Mouse (Mus musculus): ENCODE data around the gene Gstm3. TPM values are rescaled to one million over a fixed set of nuclear protein-coding genes. Genes with fewer than 3 reads are reported as not detected.
A peak's percentile ranks its signal among the peaks of the same experiment; 100 is the strongest.
"Not testable (repeated sequence)": the region's sequence is repeated elsewhere in the genome, so short reads cannot be mapped to it uniquely, and the experiment has no call there.

Gene Gstm3
- polyA plus RNA-seq (2012; rRNA removed) = 159 and 411 TPM in 2 replicates

GRCm38 (mm10) chr3:107968724-107969395 is at the start of gene Gstm3:
TSS of gene Gstm3 (minus strand) at chr3:107969283.
- Histone ChIP-seq H3K4me3 (ENCODE audit: low read depth, low read length) (peak within 1 kb of the TSS; percentile 61), H3K4me1 (ENCODE audit: control insufficient read depth, insufficient read depth, insufficient read length, low read length) (peaks cover 33% of the 10 kb centered on the region), H3K27ac (ENCODE audit: insufficient read depth, low read depth, low read length) (peak within 1 kb of the TSS; percentile 48; the same call in 1 of the 2 replicates), H3K36me3 (ENCODE audit: control insufficient read depth, insufficient read depth, low read length) (no peaks in the 10 kb centered on the region), H3K27me3 (ENCODE audit: control insufficient read depth, insufficient read depth, low read length) (no peaks in the 10 kb centered on the region)
- TF ChIP-seq CTCF (IDR thresholded peaks at IDR 0.05; ENCODE audit: extremely low read depth, insufficient read length, insufficient replicate concordance, low read depth, low read length) (no peak), POLR2A (IDR thresholded peaks at IDR 0.05; ENCODE audit: low read depth, low read length) (peak; percentile 55; the same call in 1 of the 2 replicates)
- 19% methylated on average over 13 of the region's 13 CpGs for WGBS

- Histone ChIP-seq H3K36me3 (ENCODE audit: control insufficient read depth, insufficient read depth, low read length) (no peaks in the 10 kb centered on the region), H3K4me3 (ENCODE audit: low read depth, low read length) (peak overlapping the region; percentile 68), H3K27ac (ENCODE audit: insufficient read depth, low read depth, low read length) (peak overlapping the region; percentile 76), H3K4me1 (ENCODE audit: control insufficient read depth, insufficient read depth, insufficient read length, low read length) (peaks cover 29% of the 10 kb centered on the region; the same call in 1 of the 2 replicates), H3K27me3 (ENCODE audit: control insufficient read depth, insufficient read depth, low read length) (no peaks in the 10 kb centered on the region)
- WGBS = 11% methylated on average over 14 of the region's 14 CpGs
- TF ChIP-seq CTCF (IDR thresholded peaks at IDR 0.05; ENCODE audit: extremely low read depth, insufficient read length, insufficient replicate concordance, low read depth, low read length) (no peak), POLR2A (IDR thresholded peaks at IDR 0.05; ENCODE audit: low read depth, low read length) (no peak)
Observed at GRCm38 (mm10) chr3:108018190-108018820, 49.2 kb upstream of the Gstm3 start.

GRCm38 (mm10) chr3:108017473-108018189 is 48.5 kb upstream of the Gstm3 start, which contains the start of gene Gstm1:
TSS of gene Gstm1 (minus strand) at chr3:108017973.
- under 1% methylated on average over 31 of the region's 31 CpGs for WGBS
- H3K4me3 ChIP-seq (ENCODE audit: low read depth, low read length) = peak within 1 kb of the TSS; percentile 68
- H3K36me3 ChIP-seq (ENCODE audit: control insufficient read depth, insufficient read depth, low read length) = no peaks in the 10 kb centered on the region
- TF ChIP-seq POLR2A (IDR thresholded peaks at IDR 0.05; ENCODE audit: low read depth, low read length) = peak; percentile 47; the same call in 1 of the 2 replicates
- TF ChIP-seq CTCF (IDR thresholded peaks at IDR 0.05; ENCODE audit: extremely low read depth, insufficient read length, insufficient replicate concordance, low read depth, low read length) = peak; percentile 85
- peaks cover 28% of the 10 kb centered on the region; the same call in 1 of the 2 replicates for H3K4me1 ChIP-seq (ENCODE audit: control insufficient read depth, insufficient read depth, insufficient read length, low read length)
- peak within 1 kb of the TSS; percentile 89 for H3K27ac ChIP-seq (ENCODE audit: insufficient read depth, low read depth, low read length)
- H3K27me3 ChIP-seq (ENCODE audit: control insufficient read depth, insufficient read depth, low read length) = no peaks in the 10 kb centered on the region

GRCm38 (mm10) chr3:108016468-108016867 is 47.4 kb upstream of the Gstm3 start:
- not testable (repeated sequence) for H3K27me3 ChIP-seq (ENCODE audit: control insufficient read depth, insufficient read depth, low read length); H3K36me3 ChIP-seq (ENCODE audit: control insufficient read depth, insufficient read depth, low read length); H3K27ac ChIP-seq (ENCODE audit: insufficient read depth, low read depth, low read length)
- H3K4me1 ChIP-seq (ENCODE audit: control insufficient read depth, insufficient read depth, insufficient read length, low read length) = peaks cover 24% of the 10 kb centered on the region; the same call in 1 of the 2 replicates
- H3K4me3 ChIP-seq (ENCODE audit: low read depth, low read length) = peak overlapping the region; percentile 1
- WGBS = 90% methylated on average over 5 of the region's 5 CpGs

GRCm38 (mm10) chr3:108014974-108015346 is 45.9 kb upstream of the Gstm3 start:
- no peak overlapping the region for H3K27ac ChIP-seq (ENCODE audit: insufficient read depth, low read depth, low read length)
- 84% methylated on average over 2 of the region's 2 CpGs for WGBS
- no peaks in the 10 kb centered on the region for H3K36me3 ChIP-seq (ENCODE audit: control insufficient read depth, insufficient read depth, low read length)
- no peaks in the 10 kb centered on the region for H3K27me3 ChIP-seq (ENCODE audit: control insufficient read depth, insufficient read depth, low read length)
- no peak overlapping the region for H3K4me3 ChIP-seq (ENCODE audit: low read depth, low read length)
- TF ChIP-seq POLR2A (IDR thresholded peaks at IDR 0.05; ENCODE audit: low read depth, low read length) = no peak
- no peak for TF ChIP-seq CTCF (IDR thresholded peaks at IDR 0.05; ENCODE audit: extremely low read depth, insufficient read length, insufficient replicate concordance, low read depth, low read length)
- H3K4me1 ChIP-seq (ENCODE audit: control insufficient read depth, insufficient read depth, insufficient read length, low read length) = peaks cover 24% of the 10 kb centered on the region; the same call in 1 of the 2 replicates

GRCm38 (mm10) chr3:108014098-108014973 is 45.3 kb upstream of the Gstm3 start:
- no peak for TF ChIP-seq CTCF (IDR thresholded peaks at IDR 0.05; ENCODE audit: extremely low read depth, insufficient read length, insufficient replicate concordance, low read depth, low read length)
- TF ChIP-seq POLR2A (IDR thresholded peaks at IDR 0.05; ENCODE audit: low read depth, low read length) = no peak
- WGBS = 86% methylated on average over 8 of the region's 8 CpGs
- H3K27me3 ChIP-seq (ENCODE audit: control insufficient read depth, insufficient read depth, low read length) = no peaks in the 10 kb centered on the region
- H3K27ac ChIP-seq (ENCODE audit: insufficient read depth, low read depth, low read length) = peak overlapping the region; percentile 57; the same call in 1 of the 2 replicates
- peaks cover 24% of the 10 kb centered on the region; the same call in 1 of the 2 replicates for H3K4me1 ChIP-seq (ENCODE audit: control insufficient read depth, insufficient read depth, insufficient read length, low read length)
- H3K36me3 ChIP-seq (ENCODE audit: control insufficient read depth, insufficient read depth, low read length) = no peaks in the 10 kb centered on the region
- no peak overlapping the region for H3K4me3 ChIP-seq (ENCODE audit: low read depth, low read length)

All from small intestine, adult 2 months (tissue).